Mouse (Mus musculus): Measurements from ENCODE around the gene Dars2. TPM values are rescaled to one million over a fixed set of nuclear protein-coding genes. Genes with fewer than 3 reads are reported as not detected.
A peak's percentile ranks its signal among the peaks of the same experiment; 100 is the strongest.

Gene Dars2
- 24.5 and 29.5 TPM in 2 replicates for polyA plus RNA-seq (2015; fragmentation: Nextera tagmentation; extraction: Ambion mirVana)

DNA sequence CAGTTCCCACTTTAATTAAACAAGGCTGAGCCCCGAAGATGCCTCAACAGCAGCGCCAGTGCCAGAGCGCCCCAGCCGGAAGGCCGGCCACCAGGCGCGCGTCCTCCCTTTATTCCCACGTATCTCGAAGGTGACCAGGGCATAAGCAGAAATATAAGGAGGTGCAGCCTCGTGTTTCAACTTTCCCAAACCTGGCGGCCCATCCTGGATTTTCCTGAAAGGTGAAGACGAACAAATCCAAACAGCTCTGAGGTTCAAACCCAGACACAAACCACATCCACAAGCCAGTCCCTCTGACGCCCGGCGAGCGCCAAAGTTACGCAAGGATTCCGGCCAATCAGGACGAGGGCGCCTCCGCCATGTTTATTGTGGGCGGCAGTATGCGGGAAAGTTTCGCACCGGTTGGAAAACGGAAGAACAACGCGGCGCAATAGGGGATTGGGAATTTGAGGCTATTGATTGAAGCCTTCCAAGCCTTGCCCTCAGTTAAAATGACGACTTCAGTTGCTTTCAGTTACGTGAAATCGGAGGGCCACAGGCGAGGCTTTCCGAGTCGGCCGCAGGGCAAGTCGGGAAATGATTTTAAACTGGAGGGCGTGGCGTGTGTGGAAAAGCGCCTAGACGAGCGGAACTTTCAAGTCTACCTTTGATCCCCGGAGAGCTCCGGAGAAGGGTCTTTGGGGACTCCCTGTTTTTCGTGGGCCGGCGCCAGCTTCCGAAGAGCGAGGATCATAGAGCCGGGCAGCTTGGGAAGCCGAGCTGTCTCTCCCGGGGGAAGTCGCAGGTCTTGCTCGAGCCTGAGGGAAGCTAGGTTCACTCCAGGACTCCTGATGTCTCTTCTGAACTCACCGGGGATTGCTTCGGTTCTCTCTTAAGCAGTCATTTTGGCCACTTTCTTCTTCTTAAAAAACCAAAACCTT, at the start of gene Dars2, which contains the start of gene Cenpl:
Gene Dars2 (minus strand): TSS at position 307 of the 920 bp plus-strand sequence.
Gene Cenpl (plus strand): TSS at position 362 of the 920 bp plus-strand sequence.
- peak within 1 kb of the TSS; percentile 54 for H3K9ac ChIP-seq
- WGBS, result under 1% methylated on average over 57 of the region's 57 CpGs
- peak within 1 kb of the TSS; percentile 74 for H3K27ac ChIP-seq (replicated peaks)
- no peaks in the 10 kb centered on the region for H3K27me3 ChIP-seq
- peaks cover 32% of the 10 kb centered on the region for H3K4me1 ChIP-seq
- peak within 1 kb of the TSS; percentile 63 for H3K4me3 ChIP-seq (replicated peaks)
- peak within 1 kb of the TSS; percentile 64 for H3K4me2 ChIP-seq (replicated peaks)
- no peaks in the 10 kb centered on the region for H3K9me3 ChIP-seq (replicated peaks)
- ATAC-seq (ENCODE audit: insufficient number of reproducible peaks, low FRiP score, low TSS enrichment, low read depth), result peak; percentile 97
- 0 out of 2 replicates have a peak, but pooled peaks cover 3% of the 10 kb centered on the region for H3K36me3 ChIP-seq

- no peak for ATAC-seq (ENCODE audit: insufficient number of reproducible peaks, low FRiP score, low TSS enrichment, low read depth)
Measured at GRCm38 (mm10) chr1:161114591-161114990, 44.1 kb upstream of the Dars2 start.

DNA sequence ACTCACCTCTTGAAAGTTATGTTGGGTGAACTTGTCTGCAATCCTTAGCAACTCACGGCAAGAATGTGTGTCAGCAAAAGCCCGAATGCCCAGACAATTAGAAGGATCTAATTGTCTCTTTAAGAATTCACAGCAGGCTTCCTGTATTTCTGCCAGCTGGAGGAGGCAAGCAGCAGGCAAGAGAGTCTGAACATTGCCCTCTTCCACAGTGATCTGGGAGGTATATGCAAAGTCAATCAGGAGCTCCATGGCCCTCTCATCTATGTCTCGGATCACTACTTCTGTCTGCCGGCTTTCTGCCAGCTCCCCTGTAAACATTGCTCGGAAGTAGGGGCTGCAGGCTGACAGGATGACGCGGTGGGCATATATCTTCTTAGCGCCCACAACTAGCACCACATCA, 38.8 kb upstream of the Dars2 start:
- H3K27me3 ChIP-seq, result no peaks in the 10 kb centered on the region
- no peaks in the 10 kb centered on the region for H3K4me1 ChIP-seq
- ATAC-seq (ENCODE audit: insufficient number of reproducible peaks, low FRiP score, low TSS enrichment, low read depth), result no peak
- no peak overlapping the region for H3K4me2 ChIP-seq (replicated peaks)
- 90% methylated on average over 8 of the region's 8 CpGs for WGBS
- H3K9me3 ChIP-seq (replicated peaks), result no peaks in the 10 kb centered on the region
- H3K9ac ChIP-seq, result no peak overlapping the region
- no peak overlapping the region for H3K4me3 ChIP-seq (replicated peaks)
- H3K36me3 ChIP-seq, result peaks cover 20% of the 10 kb centered on the region
- H3K27ac ChIP-seq (replicated peaks), result no peak overlapping the region

More at GRCm38 (mm10) chr1:161114591-161114990, 44.1 kb upstream of the Dars2 start:
- no peaks in the 10 kb centered on the region for H3K4me1 ChIP-seq
- H3K9ac ChIP-seq, result no peak overlapping the region
- H3K36me3 ChIP-seq, result 0 out of 2 replicates have a peak, but pooled peaks cover under 1% of the 10 kb centered on the region
- H3K27ac ChIP-seq (replicated peaks), result no peak overlapping the region
- no peak overlapping the region for H3K4me2 ChIP-seq (replicated peaks)
- no peaks in the 10 kb centered on the region for H3K9me3 ChIP-seq (replicated peaks)
- no peaks in the 10 kb centered on the region for H3K27me3 ChIP-seq
- H3K4me3 ChIP-seq (replicated peaks), result no peak overlapping the region

DNA sequence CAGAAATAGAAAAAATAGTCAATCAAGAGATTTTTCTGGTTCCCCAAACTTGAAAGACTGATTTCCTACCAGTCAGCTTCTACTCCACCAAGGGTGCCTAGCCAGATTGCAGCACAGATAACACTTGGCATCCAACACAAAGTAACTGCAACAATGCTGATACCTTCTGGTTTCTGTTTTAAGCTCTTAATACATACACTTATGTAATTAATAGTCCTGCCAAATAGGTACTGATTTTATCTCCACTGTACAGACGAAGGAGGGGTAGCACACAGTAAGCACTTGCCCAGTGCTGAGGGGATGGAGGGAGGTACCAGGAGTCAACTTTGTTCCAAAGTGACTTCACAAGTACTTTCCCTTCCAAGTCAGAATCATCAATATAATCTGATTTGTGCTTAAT, 33.4 kb upstream of the Dars2 start:
- H3K9me3 ChIP-seq (replicated peaks), result no peaks in the 10 kb centered on the region
- no peak for ATAC-seq (ENCODE audit: insufficient number of reproducible peaks, low FRiP score, low TSS enrichment, low read depth)
- H3K4me1 ChIP-seq, result no peaks in the 10 kb centered on the region
- H3K4me3 ChIP-seq (replicated peaks), result no peak overlapping the region
- no peak overlapping the region for H3K4me2 ChIP-seq (replicated peaks)
- H3K36me3 ChIP-seq, result peaks cover 27% of the 10 kb centered on the region
- no peak overlapping the region for H3K27ac ChIP-seq (replicated peaks)
- 68% methylated on average over 1 of the region's 1 CpGs for WGBS
- no peaks in the 10 kb centered on the region for H3K27me3 ChIP-seq
- no peak overlapping the region for H3K9ac ChIP-seq

- Histone ChIP-seq H3K9ac (no peak overlapping the region), H3K27ac (replicated peaks) (no peak overlapping the region), H3K9me3 (replicated peaks) (no peaks in the 10 kb centered on the region), H3K4me1 (no peaks in the 10 kb centered on the region), H3K27me3 (no peaks in the 10 kb centered on the region), H3K4me3 (replicated peaks) (no peak overlapping the region), H3K36me3 (peaks cover 37% of the 10 kb centered on the region), H3K4me2 (replicated peaks) (no peak overlapping the region)
- no peak for ATAC-seq (ENCODE audit: insufficient number of reproducible peaks, low FRiP score, low TSS enrichment, low read depth)
- 96% methylated on average over 4 of the region's 4 CpGs for WGBS
Measured at GRCm38 (mm10) chr1:161099721-161100405, 29.4 kb upstream of the Dars2 start.

DNA sequence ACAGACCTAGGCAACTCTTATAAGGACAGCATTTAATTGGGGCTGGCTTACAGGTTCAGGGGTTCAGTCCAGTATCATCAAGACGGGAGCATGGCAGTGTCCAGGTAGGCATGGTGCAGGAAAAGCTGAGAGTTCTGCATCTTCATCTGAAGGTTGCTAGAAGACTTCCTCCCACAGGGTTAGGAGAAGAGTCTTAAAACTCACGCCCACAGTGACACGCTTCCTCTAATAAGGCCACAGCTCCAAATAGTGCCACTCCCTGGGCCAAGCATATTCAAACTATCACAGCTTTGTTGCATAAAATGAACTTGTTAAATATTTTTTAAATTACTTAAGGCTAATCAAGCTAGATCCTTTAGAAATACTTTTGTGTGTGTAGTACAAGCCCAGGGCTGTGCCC, 6.8 kb upstream of the Dars2 start:
- Histone ChIP-seq H3K27ac (replicated peaks) (no peak overlapping the region), H3K4me1 (peaks cover 18% of the 10 kb centered on the region), H3K36me3 (peaks cover 14% of the 10 kb centered on the region; the same call in 1 of the 2 replicates), H3K9me3 (replicated peaks) (no peaks in the 10 kb centered on the region), H3K4me2 (replicated peaks) (no peak overlapping the region), H3K9ac (no peak overlapping the region), H3K4me3 (replicated peaks) (no peak overlapping the region), H3K27me3 (no peaks in the 10 kb centered on the region)
- ATAC-seq (ENCODE audit: insufficient number of reproducible peaks, low FRiP score, low TSS enrichment, low read depth), result no peak
- 87% methylated on average over 3 of the region's 3 CpGs for WGBS

DNA sequence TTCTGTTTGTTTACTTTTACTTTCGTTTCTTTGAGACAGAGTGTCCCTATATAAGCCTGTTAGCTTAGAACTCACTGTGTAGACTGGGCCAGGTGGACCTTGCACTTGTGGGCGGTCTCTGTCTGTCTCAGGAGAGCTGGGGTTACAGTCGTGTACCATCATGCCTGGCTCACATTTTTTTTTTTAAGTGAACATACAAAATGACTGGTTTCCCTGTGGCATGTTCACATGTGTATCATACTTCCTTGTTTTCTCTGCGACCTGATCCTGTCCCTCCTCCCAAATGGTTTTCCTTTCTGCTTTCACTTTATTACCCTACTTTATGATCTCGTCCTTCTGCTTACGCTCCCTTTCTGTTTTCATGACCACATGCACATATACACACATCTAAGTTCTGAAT, 5.8 kb upstream of the Dars2 start:
- ATAC-seq (ENCODE audit: insufficient number of reproducible peaks, low FRiP score, low TSS enrichment, low read depth), result no peak
- H3K9me3 ChIP-seq (replicated peaks), result no peaks in the 10 kb centered on the region
- H3K4me3 ChIP-seq (replicated peaks), result no peak overlapping the region
- 83% methylated on average over 6 of the region's 6 CpGs for WGBS
- H3K4me2 ChIP-seq (replicated peaks), result no peak overlapping the region
- peaks cover 10% of the 10 kb centered on the region; the same call in 1 of the 2 replicates for H3K36me3 ChIP-seq
- no peak overlapping the region for H3K9ac ChIP-seq
- no peak overlapping the region for H3K27ac ChIP-seq (replicated peaks)
- H3K4me1 ChIP-seq, result peaks cover 28% of the 10 kb centered on the region
- H3K27me3 ChIP-seq, result no peaks in the 10 kb centered on the region

DNA sequence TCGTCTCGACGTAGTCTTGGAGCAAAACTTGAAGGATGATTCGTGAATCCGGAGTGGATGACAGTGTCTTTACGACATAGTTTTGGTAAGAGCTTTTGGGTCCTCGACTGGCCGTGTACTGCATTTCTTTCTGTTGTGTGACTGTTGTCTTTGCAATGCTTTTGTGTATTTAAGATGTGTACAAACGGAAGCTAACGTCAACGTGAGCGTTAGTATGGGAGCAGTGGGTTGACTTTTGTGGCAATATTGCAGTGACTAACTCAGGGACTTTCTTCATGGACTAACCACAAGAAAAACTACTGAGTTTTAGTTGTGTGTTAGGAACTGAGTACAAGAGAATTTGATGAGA, 788 bp upstream of the Dars2 start:
- Histone ChIP-seq H3K4me1 (peaks cover 32% of the 10 kb centered on the region), H3K4me2 (replicated peaks) (peak overlapping the region; percentile 62), H3K4me3 (replicated peaks) (peak overlapping the region; percentile 63), H3K9ac (peak overlapping the region; percentile 54), H3K27ac (replicated peaks) (peak overlapping the region; percentile 74; the same call in 1 of the 2 replicates), H3K9me3 (replicated peaks) (no peaks in the 10 kb centered on the region), H3K27me3 (no peaks in the 10 kb centered on the region), H3K36me3 (0 out of 2 replicates have a peak, but pooled peaks cover 3% of the 10 kb centered on the region)
- no peak for ATAC-seq (ENCODE audit: insufficient number of reproducible peaks, low FRiP score, low TSS enrichment, low read depth)
- under 1% methylated on average over 12 of the region's 12 CpGs for WGBS

DNA sequence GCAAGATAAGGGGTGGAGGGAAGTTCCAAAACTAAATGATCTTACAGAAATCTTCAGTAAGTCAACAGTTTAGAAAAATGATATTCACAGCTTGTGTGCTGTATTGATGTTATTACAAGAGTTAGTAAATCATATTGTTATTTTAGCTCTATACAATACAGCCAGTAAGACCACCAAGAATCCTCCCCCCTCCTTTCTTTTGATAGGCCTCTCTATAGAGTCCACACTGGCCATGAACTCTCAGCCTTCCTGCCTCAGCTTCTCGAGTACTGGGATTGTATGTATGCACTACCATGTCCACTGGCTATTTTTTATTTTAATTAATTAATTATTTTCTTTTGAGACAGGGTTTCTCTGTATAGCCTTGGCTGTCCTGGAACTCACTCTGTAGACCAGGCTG, 7.1 kb downstream of the Dars2 start:
- no peaks in the 10 kb centered on the region for H3K4me1 ChIP-seq
- peaks cover 9% of the 10 kb centered on the region; the same call in 1 of the 2 replicates for H3K36me3 ChIP-seq
- H3K27ac ChIP-seq (replicated peaks), result no peak overlapping the region
- WGBS, result 64% methylated on average over 1 of the region's 1 CpGs
- H3K27me3 ChIP-seq, result no peaks in the 10 kb centered on the region
- no peak overlapping the region for H3K4me3 ChIP-seq (replicated peaks)
- ATAC-seq (ENCODE audit: insufficient number of reproducible peaks, low FRiP score, low TSS enrichment, low read depth), result no peak
- no peak overlapping the region for H3K9ac ChIP-seq
- no peaks in the 10 kb centered on the region for H3K9me3 ChIP-seq (replicated peaks)
- no peak overlapping the region for H3K4me2 ChIP-seq (replicated peaks)

- Histone ChIP-seq H3K9ac (no peak overlapping the region), H3K36me3 (peaks cover 16% of the 10 kb centered on the region), H3K4me2 (replicated peaks) (no peak overlapping the region), H3K4me1 (no peaks in the 10 kb centered on the region), H3K4me3 (replicated peaks) (no peak overlapping the region), H3K27me3 (no peaks in the 10 kb centered on the region), H3K9me3 (replicated peaks) (no peaks in the 10 kb centered on the region), H3K27ac (replicated peaks) (no peak overlapping the region)
- ATAC-seq (ENCODE audit: insufficient number of reproducible peaks, low FRiP score, low TSS enrichment, low read depth), result no peak
- WGBS, result 94% methylated on average over 1 of the region's 1 CpGs
Measured at GRCm38 (mm10) chr1:161057164-161057563, 13.3 kb downstream of the Dars2 start.

- Histone ChIP-seq H3K4me2 (replicated peaks) (no peak overlapping the region), H3K36me3 (peaks cover 38% of the 10 kb centered on the region), H3K27me3 (no peaks in the 10 kb centered on the region), H3K27ac (replicated peaks) (no peak overlapping the region), H3K4me1 (no peaks in the 10 kb centered on the region), H3K9me3 (replicated peaks) (no peaks in the 10 kb centered on the region), H3K9ac (no peak overlapping the region), H3K4me3 (replicated peaks) (no peak overlapping the region)
- 79% methylated on average over 3 of the region's 3 CpGs for WGBS
- no peak for ATAC-seq (ENCODE audit: insufficient number of reproducible peaks, low FRiP score, low TSS enrichment, low read depth)
Measured at GRCm38 (mm10) chr1:161046972-161047371, 23.5 kb downstream of the Dars2 start.
